Mouse (Mus musculus) splenic B cell, adult 2 months (primary cell): ENCODE results near the gene Ndufb11.

ENCODE experiments used
- DNase-seq: peaks from one replicate; pipeline ENCODE4 v3.0.0-alpha.2; 2011; ENCODE audit warnings: low read depth, low spot score
- H3K27me3 ChIP-seq: 2 replicates; pipeline ENCODE4 v1.6.1; 2012; ENCODE audit warnings: mild to moderate bottlenecking, low read length, moderate library complexity, mixed read lengths; ENCODE audit not compliant: control insufficient read depth, poor library complexity, insufficient read depth, severe bottlenecking
- H3K36me3 ChIP-seq: 2 replicates; pipeline ENCODE4 v1.6.1; 2012; ENCODE audit warnings: mild to moderate bottlenecking, low read length, moderate library complexity, mixed read lengths; ENCODE audit not compliant: control insufficient read depth, poor library complexity, insufficient read depth, severe bottlenecking

Ndufb11 gene

DNA sequence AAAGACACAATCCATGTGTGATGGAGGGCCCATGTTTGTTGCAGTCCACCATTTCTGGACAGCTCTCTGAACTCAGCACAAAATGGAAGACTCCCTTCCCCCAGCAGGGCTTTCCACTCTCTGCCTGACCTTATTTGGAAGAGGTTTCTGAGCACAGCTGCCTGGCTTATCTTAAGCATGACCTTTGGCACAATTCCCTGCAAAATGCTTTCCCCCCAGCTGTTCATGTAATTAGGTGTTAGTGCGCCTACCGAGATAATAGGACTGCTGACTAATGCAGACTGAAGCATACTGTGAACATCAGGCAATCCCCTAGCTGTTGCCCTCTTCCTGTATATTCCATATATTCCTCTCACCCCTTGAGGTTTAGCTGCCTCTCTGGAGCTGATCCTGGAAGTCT, 46.4 kb downstream of the Ndufb11 start:
- no peak for DNase-seq
- Histone ChIP-seq H3K36me3 (no peaks in the 10 kb centered on the region), H3K27me3 (no peaks in the 10 kb centered on the region)
